Mouse (Mus musculus) midbrain, embryonic 11.5 days (tissue): ENCODE measurements around the gene Smim17. TPM values are rescaled to one million over a fixed set of nuclear protein-coding genes. Genes with fewer than 3 reads are reported as not detected.

Experiments used
- ATAC-seq: fragments of 200-750 bp; cut with Nextera tagmentation; 2 replicates; pipeline ENCODE4 v1.8.0; 2017; ENCODE audit warnings: moderate TSS enrichment, moderate library complexity; ENCODE audit not compliant: low FRiP score
- DNase-seq: peaks from one replicate; pipeline ENCODE4 v3.0.0; 2015; ENCODE audit warnings: low spot score; ENCODE audit errors: missing footprints
- H3K27ac ChIP-seq: fragments of 300-500 bp; sonication (generic); 2 replicates; pipeline ENCODE4 v1.5.1; 2014; ENCODE audit warnings: low read depth, low read length
- H3K27me3 ChIP-seq: fragments of 300-500 bp; sonication (generic); 2 replicates; pipeline ENCODE4 v1.6.1; 2014; ENCODE audit warnings: mild to moderate bottlenecking, low read length, moderate library complexity, mixed read lengths; ENCODE audit not compliant: control insufficient read depth, insufficient read depth
- H3K36me3 ChIP-seq: fragments of 300-500 bp; sonication (generic); 2 replicates; pipeline ENCODE4 v1.6.1; 2014; ENCODE audit warnings: mild to moderate bottlenecking, low read length, moderate library complexity, mixed read lengths; ENCODE audit not compliant: control insufficient read depth, insufficient read depth
- H3K4me1 ChIP-seq: fragments of 300-500 bp; sonication (generic); 2 replicates; pipeline ENCODE4 v1.6.1; 2014; ENCODE audit warnings: low read length; ENCODE audit not compliant: control insufficient read depth, insufficient read depth
- H3K4me2 ChIP-seq: fragments of 300-500 bp; sonication (generic); 2 replicates; pipeline ENCODE4 v1.6.1; 2014; ENCODE audit warnings: mild to moderate bottlenecking, moderate library complexity
- H3K4me3 ChIP-seq: fragments of 300-500 bp; sonication (generic); 2 replicates; pipeline ENCODE4 v1.5.1; 2014; ENCODE audit warnings: low read depth, low read length
- H3K9ac ChIP-seq: fragments of 300-500 bp; sonication (generic); 2 replicates; pipeline ENCODE4 v1.6.1; 2014; ENCODE audit warnings: low read length
- H3K9me3 ChIP-seq: fragments of 300-500 bp; sonication (generic); 2 replicates; pipeline ENCODE4 v1.6.1; 2016; ENCODE audit warnings: low read length; ENCODE audit not compliant: control insufficient read depth
- WGBS: fragments of 180-500 bp; shearing (Covaris S2); extraction: QIAGEN DNeasy Blood & Tissue Kit; methylation state at CpG from one replicate; pipeline ENCODE4 v1.1.7; 2014; 5-methylcytosine and 5-hydroxymethylcytosine counted together
- polyA plus RNA-seq: library from polyadenylated mRNA; unstranded; fragments of >200 nt; fragmentation: Nextera tagmentation; extraction: Ambion mirVana; gene quantifications from 2 replicates; pipeline ENCODE4 v1.2.1, GENCODE M21; 2014

Smim17 gene
- 0.67 and 0.95 TPM in 2 replicates for polyA plus RNA-seq

GRCm38 (mm10) chr7:6397996-6398975 lies at the start of gene Smim17:
TSS of gene Smim17 (plus strand) at chr7:6398715.
- DNase-seq (peak; percentile 92), ATAC-seq (peak; percentile 95)
- Histone ChIP-seq H3K9ac (peak within 1 kb of the TSS; percentile 71), H3K9me3 (no peaks in the 10 kb centered on the region), H3K27me3 (no peaks in the 10 kb centered on the region), H3K27ac (no peak within 1 kb of the TSS), H3K4me1 (peaks cover 2% of the 10 kb centered on the region; the same call in 1 of the 2 replicates), H3K4me2 (peak within 1 kb of the TSS; percentile 68), H3K36me3 (peaks cover 5% of the 10 kb centered on the region; the same call in 1 of the 2 replicates), H3K4me3 (peak within 1 kb of the TSS; percentile 51)
- WGBS, result 28% methylated on average over 25 of the region's 25 CpGs

DNA sequence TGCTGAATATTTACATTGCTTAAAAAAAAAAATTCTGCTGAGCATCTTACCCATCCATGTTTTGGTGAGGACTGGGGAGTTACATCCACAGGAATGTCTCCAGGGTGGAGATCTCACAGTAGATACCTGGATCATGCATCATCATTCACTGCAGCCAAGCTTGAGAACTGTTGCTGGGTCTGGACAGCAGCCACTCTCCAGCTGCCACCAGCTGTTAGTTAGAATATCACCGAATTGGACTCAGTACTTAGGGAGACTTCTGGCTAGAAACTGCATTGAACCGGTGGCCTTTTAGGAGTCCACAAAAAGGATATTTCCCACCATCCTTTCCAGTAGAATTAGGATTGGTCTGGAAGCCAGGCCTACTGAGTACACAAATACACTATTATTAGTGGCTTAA lies 40.4 kb upstream of the Smim17 start:
- WGBS, result 79% methylated on average over 2 of the region's 2 CpGs
- DNase-seq, result no peak

GRCm38 (mm10) chr7:6358937-6359590 lies 39.5 kb upstream of the Smim17 start:
- peaks cover 4% of the 10 kb centered on the region; the same call in 1 of the 2 replicates for H3K4me1 ChIP-seq
- H3K9ac ChIP-seq, result no peak overlapping the region
- DNase-seq (peak; percentile 96), ATAC-seq (no peak)
- no peak overlapping the region for H3K4me2 ChIP-seq
- no peaks in the 10 kb centered on the region for H3K9me3 ChIP-seq
- H3K27ac ChIP-seq, result no peak overlapping the region
- H3K4me3 ChIP-seq, result no peak overlapping the region
- no peaks in the 10 kb centered on the region for H3K36me3 ChIP-seq
- 53% methylated on average over 10 of the region's 10 CpGs for WGBS
- no peaks in the 10 kb centered on the region for H3K27me3 ChIP-seq

More for the DNA sequence above, 40.4 kb upstream of the Smim17 start:
- H3K4me3 ChIP-seq, result no peak overlapping the region
- ATAC-seq, result no peak
- H3K9me3 ChIP-seq, result no peaks in the 10 kb centered on the region
- H3K27ac ChIP-seq, result no peak overlapping the region
- no peak overlapping the region for H3K4me2 ChIP-seq
- no peaks in the 10 kb centered on the region for H3K36me3 ChIP-seq
- H3K27me3 ChIP-seq, result no peaks in the 10 kb centered on the region
- H3K9ac ChIP-seq, result no peak overlapping the region
- H3K4me1 ChIP-seq, result 0 out of 2 replicates have a peak, but pooled peaks cover 2% of the 10 kb centered on the region

DNA sequence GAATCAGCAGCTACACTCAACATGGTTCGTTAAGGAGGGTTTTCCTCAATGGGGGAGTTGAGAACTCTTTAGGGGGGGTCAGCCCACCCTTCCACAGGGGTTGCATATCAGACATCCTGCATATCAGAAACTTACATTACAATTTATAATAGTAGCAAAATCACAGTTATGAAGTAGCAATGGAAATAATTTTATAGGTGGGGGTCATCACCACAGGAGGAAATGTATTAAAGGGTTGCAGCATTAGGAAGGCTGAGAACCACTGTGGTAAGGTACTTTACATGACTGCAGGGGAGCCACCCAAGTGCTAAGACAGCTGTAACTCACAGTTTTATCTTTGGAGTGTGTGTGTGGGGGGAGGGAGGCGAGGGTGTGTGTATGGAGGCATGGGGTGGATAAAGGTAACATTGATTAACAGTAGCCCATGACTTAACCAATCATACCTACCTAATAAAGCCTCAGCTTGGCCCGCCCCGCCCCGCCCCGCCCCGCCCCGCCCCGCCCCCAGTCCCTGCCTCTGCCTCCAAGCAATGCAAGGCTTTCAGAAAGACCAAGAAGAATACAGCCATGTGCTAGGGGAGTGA lies 37.9 kb upstream of the Smim17 start:
- H3K9me3 ChIP-seq, result no peaks in the 10 kb centered on the region
- H3K27me3 ChIP-seq, result no peaks in the 10 kb centered on the region
- H3K4me1 ChIP-seq, result peaks cover 4% of the 10 kb centered on the region; the same call in 1 of the 2 replicates
- no peak overlapping the region for H3K4me2 ChIP-seq
- H3K36me3 ChIP-seq, result no peaks in the 10 kb centered on the region
- no peak overlapping the region for H3K4me3 ChIP-seq
- no peak overlapping the region for H3K9ac ChIP-seq
- whole genome bisulfite sequencing, result 12% methylated on average over 9 of the region's 9 CpGs
- DNase-seq, result no peak
- no peak for ATAC-seq
- H3K27ac ChIP-seq, result no peak overlapping the region

GRCm38 (mm10) chr7:6361756-6362155 lies 36.8 kb upstream of the Smim17 start:
- WGBS, result 27% methylated on average over 7 of the region's 7 CpGs
- Histone ChIP-seq H3K27me3 (no peaks in the 10 kb centered on the region), H3K27ac (peak overlapping the region; percentile 82), H3K36me3 (no peaks in the 10 kb centered on the region), H3K4me1 (peaks cover 4% of the 10 kb centered on the region; the same call in 1 of the 2 replicates), H3K9me3 (no peaks in the 10 kb centered on the region), H3K4me2 (peak overlapping the region; percentile 52), H3K9ac (peak overlapping the region; percentile 53), H3K4me3 (peak overlapping the region; percentile 26)
- ATAC-seq, result no peak
- DNase-seq, result no peak

DNA sequence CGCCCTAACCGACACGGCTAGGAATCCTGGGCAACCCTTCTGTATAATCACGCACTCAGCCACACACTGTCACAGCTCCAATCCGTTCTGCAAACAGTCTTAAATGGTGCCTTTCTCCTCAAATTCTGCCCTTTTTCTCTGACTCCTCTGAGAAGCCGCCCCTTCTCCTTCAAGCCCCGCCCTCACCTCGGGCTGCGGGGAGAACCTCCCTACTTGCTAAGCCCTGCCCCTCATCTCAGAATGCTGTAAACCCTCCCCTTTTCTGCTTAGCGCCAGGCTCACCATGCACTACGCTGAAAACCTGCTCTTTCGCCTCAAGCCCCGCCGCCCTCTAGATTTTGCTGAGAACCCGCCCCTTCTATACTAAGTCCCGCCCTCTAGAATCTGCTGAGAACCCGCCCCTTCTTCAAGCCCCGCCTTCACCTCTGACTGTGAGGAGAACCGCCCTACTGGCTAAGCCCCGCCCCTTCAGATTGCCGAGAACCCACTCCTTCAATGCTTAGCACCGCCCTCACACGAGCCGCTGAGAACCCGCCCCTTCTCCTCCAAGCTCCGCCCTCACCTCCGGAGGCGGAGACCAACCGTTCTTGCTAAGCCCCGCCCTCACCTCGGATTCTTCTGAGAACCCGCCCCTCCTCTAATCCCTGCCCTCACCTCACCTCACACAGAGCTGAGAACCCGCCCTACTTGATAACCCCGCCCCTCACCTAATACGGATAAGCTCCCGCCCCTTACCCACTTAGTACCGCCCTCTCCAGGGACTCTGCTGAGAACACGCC lies 36.1 kb upstream of the Smim17 start:
- WGBS, result 1% methylated on average over 38 of the region's 38 CpGs
- H3K4me2 ChIP-seq, result peak overlapping the region; percentile 52

GRCm38 (mm10) chr7:6363047-6363488 lies 35.4 kb upstream of the Smim17 start, which contains the start of gene Zfp78:
TSS of gene Zfp78 (plus strand) at chr7:6363280.
- Histone ChIP-seq H3K27me3 (no peaks in the 10 kb centered on the region), H3K4me2 (peak within 1 kb of the TSS; percentile 52), H3K36me3 (no peaks in the 10 kb centered on the region), H3K9me3 (no peaks in the 10 kb centered on the region), H3K27ac (peak within 1 kb of the TSS; percentile 82), H3K4me1 (peaks cover 4% of the 10 kb centered on the region; the same call in 1 of the 2 replicates), H3K4me3 (peak within 1 kb of the TSS; percentile 26), H3K9ac (peak within 1 kb of the TSS; percentile 53)
- ATAC-seq, result peak; percentile 82
- WGBS, result under 1% methylated on average over 23 of the region's 23 CpGs
- DNase-seq, result peak; percentile 99

More for the DNA sequence above, 36.1 kb upstream of the Smim17 start:
- Histone ChIP-seq H3K27me3 (no peaks in the 10 kb centered on the region), H3K9me3 (no peaks in the 10 kb centered on the region), H3K4me3 (peak overlapping the region; percentile 26), H3K9ac (peak overlapping the region; percentile 53), H3K27ac (peak overlapping the region; percentile 82), H3K36me3 (no peaks in the 10 kb centered on the region), H3K4me1 (peaks cover 4% of the 10 kb centered on the region; the same call in 1 of the 2 replicates)
- ATAC-seq, result peak; percentile 94
- peak; percentile 100 for DNase-seq

DNA sequence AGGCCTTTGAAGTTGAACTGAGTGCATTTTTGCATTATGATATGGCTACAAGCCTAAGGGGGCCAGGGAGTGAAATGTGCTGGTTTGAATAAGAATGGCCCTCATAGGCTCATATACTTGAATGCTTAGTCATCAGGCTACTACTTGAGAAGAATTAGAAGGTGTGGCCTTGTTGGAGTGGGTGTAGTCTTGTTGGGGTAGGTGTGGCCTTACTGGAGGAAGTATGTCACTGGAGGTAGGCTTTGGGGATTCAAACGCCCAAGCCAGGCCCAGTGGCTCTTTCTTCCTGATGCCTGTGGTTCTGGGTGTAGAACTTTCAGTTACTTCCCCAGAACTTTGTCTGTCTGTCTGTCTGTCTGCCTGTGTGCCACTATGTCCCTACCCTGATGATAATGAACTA lies 33.8 kb upstream of the Smim17 start:
- Histone ChIP-seq H3K4me2 (no peak overlapping the region), H3K36me3 (no peaks in the 10 kb centered on the region), H3K9me3 (no peaks in the 10 kb centered on the region), H3K4me1 (peaks cover 4% of the 10 kb centered on the region; the same call in 1 of the 2 replicates), H3K27me3 (no peaks in the 10 kb centered on the region), H3K27ac (no peak overlapping the region), H3K9ac (no peak overlapping the region), H3K4me3 (no peak overlapping the region)
- DNase-seq (no peak), ATAC-seq (no peak)
- 47% methylated on average over 1 of the region's 1 CpGs for WGBS
